Mouse (Mus musculus) brain, embryonic 14.5 days (tissue): ENCODE data around the gene Tti1.

Experiments used
- CTCF ChIP-seq: fragments of 200-500 bp; IDR thresholded peaks from 2 replicates; pipeline ENCODE4 v1.5.1; 2012; ENCODE audit warnings: inconsistent platforms, mild to moderate bottlenecking, moderate library complexity, borderline replicate concordance; ENCODE audit not compliant: insufficient read depth, insufficient read length; ENCODE audit errors: extremely low read depth
- POLR2A ChIP-seq: fragments of 200-500 bp; IDR thresholded peaks from 2 replicates; pipeline ENCODE4 v1.6.1; 2012; ENCODE audit warnings: mild to moderate bottlenecking, inconsistent platforms, borderline replicate concordance; ENCODE audit not compliant: poor library complexity, insufficient read depth, insufficient read length, severe bottlenecking; ENCODE audit errors: extremely low read depth

DNA sequence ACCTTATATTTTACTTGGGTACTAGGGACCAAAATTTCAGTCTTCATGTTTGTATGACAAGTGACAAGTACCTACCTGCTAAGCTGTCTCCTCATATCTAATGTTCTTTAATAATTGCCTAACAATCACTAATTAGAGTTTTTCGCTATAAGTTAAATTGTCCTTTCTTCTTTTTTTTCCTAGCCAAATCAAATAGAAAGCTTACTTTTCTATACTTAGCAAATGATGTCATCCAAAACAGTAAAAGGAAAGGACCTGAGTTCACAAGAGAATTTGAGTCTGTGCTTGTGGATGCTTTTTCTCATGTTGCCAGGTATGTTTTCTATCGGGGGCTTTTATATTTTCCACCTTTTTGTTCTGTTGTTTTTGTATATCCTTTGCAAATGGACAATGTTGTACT, 7.6 kb upstream of the Tti1 start:
- TF ChIP-seq CTCF = no peak
- no peak for TF ChIP-seq POLR2A
